Mouse (Mus musculus) intestine, embryonic 16.5 days (tissue): ENCODE measurements around the gene Ggt1. TPM values are rescaled to one million over a fixed set of nuclear protein-coding genes. Genes with fewer than 3 reads are reported as not detected.

ENCODE experiments used
- ATAC-seq: fragments of 200-750 bp; cut with Nextera tagmentation; 2 replicates; pipeline ENCODE4 v1.8.0; 2017; ENCODE audit warnings: moderate TSS enrichment, moderate library complexity
- H3K27ac ChIP-seq: fragments of 300-500 bp; sonication (generic); 2 replicates; pipeline ENCODE4 v1.5.1; 2014; ENCODE audit warnings: mild to moderate bottlenecking, low read length
- H3K27me3 ChIP-seq: fragments of 300-500 bp; sonication (generic); replicated peaks from 2 replicates; pipeline ENCODE4 v1.6.1; 2014; ENCODE audit warnings: low read length, control low read depth, mixed read lengths; ENCODE audit not compliant: control insufficient read depth, insufficient read depth
- H3K36me3 ChIP-seq: fragments of 300-500 bp; sonication (generic); 2 replicates; pipeline ENCODE4 v1.6.1; 2014; ENCODE audit warnings: low read length, control low read depth; ENCODE audit not compliant: control insufficient read depth, insufficient read depth
- H3K4me1 ChIP-seq: fragments of 300-500 bp; sonication (generic); 2 replicates; pipeline ENCODE4 v1.6.1; 2014; ENCODE audit warnings: low read length, control low read depth, mixed read lengths; ENCODE audit not compliant: control insufficient read depth, insufficient read depth
- H3K4me2 ChIP-seq: fragments of 300-500 bp; sonication (generic); 2 replicates; pipeline ENCODE4 v1.6.1; 2014; ENCODE audit warnings: low read depth, low read length, control low read depth
- H3K4me3 ChIP-seq: fragments of 300-500 bp; sonication (generic); 2 replicates; pipeline ENCODE4 v1.5.1; 2014; ENCODE audit warnings: mild to moderate bottlenecking, low read length
- H3K9ac ChIP-seq: fragments of 300-500 bp; sonication (generic); 2 replicates; pipeline ENCODE4 v1.6.1; 2014; ENCODE audit warnings: low read depth, low read length
- H3K9me3 ChIP-seq: fragments of 300-500 bp; sonication (generic); 2 replicates; pipeline ENCODE4 v1.6.1; 2016; ENCODE audit warnings: low read length, control low read depth; ENCODE audit not compliant: control insufficient read depth
- WGBS: fragments of 180-500 bp; shearing (Covaris S2); extraction: QIAGEN DNeasy Blood & Tissue Kit; methylation state at CpG from one replicate; pipeline ENCODE4 v1.1.7; 2014; 5-methylcytosine and 5-hydroxymethylcytosine counted together
- polyA plus RNA-seq: library from polyadenylated mRNA; unstranded; fragments of >200 nt; fragmentation: Nextera tagmentation; extraction: Ambion mirVana; gene quantifications from 2 replicates; pipeline ENCODE4 v1.2.1, GENCODE M21; 2015

The Ggt1 gene
- polyA plus RNA-seq, 1 experiment from 2014 or later = 115 TPM

DNA sequence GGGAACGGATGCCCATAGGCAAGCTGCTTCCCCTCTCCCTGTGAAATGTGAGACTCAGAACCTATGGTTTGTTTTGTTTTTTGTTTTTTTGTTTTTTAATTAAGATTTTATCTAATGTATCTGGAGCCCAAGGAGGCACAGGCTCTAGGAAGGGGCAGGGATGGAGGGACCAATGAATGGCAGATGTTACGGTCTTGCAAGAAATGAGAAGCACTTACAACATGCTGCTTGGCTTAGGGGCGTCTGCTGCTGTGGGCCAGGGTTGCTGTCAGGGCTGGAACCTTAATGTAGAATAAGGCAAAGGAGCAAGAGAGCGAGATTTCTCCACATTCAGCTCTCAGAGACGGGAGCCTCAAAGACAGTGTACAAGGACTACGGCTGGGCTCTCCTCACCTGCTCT lies 5.8 kb upstream of the Ggt1 start:
- peaks cover 23% of the 10 kb centered on the region for H3K4me1 ChIP-seq
- WGBS = 75% methylated on average over 6 of the region's 6 CpGs

DNA sequence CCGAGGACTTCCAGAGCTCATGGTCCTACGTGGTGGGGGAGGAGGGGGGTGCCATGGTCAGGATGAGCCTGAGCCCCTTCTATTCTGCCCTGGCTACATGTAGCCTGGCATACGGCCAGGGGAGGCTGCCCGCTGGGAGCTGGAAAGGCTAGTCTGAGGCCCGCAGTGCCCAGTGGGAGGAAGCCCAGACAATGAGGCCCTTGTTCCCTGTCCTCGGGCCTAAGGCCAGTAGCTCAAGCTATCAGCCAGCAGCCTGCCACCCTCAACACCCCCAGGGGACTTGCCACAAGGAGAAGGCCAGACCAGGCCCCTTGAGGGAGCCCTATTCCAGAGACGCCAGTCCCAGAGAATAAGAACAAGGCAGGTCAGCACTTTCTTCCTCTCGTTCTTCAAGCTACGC lies 5.4 kb upstream of the Ggt1 start:
- Histone ChIP-seq H3K9ac (no peak overlapping the region; the same call in 1 of the 2 replicates), H3K27ac (no peak overlapping the region), H3K36me3 (no peaks in the 10 kb centered on the region), H3K4me2 (no peak overlapping the region), H3K4me3 (no peak overlapping the region), H3K4me1 (peaks cover 22% of the 10 kb centered on the region), H3K27me3 (peaks cover 20% of the 10 kb centered on the region), H3K9me3 (no peaks in the 10 kb centered on the region)
- WGBS = 58% methylated on average over 9 of the region's 9 CpGs
- ATAC-seq = peak; percentile 46; the same call in 1 of the 2 replicates

More for the DNA sequence above, 5.8 kb upstream of the Ggt1 start:
- peaks cover 16% of the 10 kb centered on the region for H3K27me3 ChIP-seq
- no peak for ATAC-seq
- H3K36me3 ChIP-seq = no peaks in the 10 kb centered on the region
- H3K27ac ChIP-seq = no peak overlapping the region
- no peaks in the 10 kb centered on the region for H3K9me3 ChIP-seq
- H3K4me2 ChIP-seq = no peak overlapping the region
- no peak overlapping the region for H3K9ac ChIP-seq
- H3K4me3 ChIP-seq = no peak overlapping the region

DNA sequence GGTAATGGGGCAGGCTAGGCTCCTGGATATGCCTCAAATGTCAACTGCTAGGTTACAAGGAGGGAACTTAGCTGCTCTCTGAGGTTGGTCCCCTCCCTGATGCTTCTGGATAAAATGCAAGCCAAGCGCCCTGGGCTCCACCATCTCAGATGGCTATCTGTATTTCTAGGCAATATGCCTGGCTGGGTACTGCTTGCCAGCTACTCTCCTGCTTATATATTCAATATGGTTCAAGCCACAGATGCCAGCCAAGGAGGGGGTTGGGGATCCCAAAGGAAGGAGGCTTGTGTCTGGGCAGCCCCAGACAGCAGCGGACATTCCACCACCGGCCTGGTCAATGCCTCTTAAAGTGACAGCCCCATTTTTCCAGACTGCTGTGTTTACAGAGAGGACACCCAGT lies 2.9 kb upstream of the Ggt1 start:
- Histone ChIP-seq H3K36me3 (no peaks in the 10 kb centered on the region), H3K4me3 (no peak overlapping the region), H3K4me1 (peaks cover 20% of the 10 kb centered on the region), H3K9ac (no peak overlapping the region), H3K27ac (no peak overlapping the region), H3K9me3 (no peaks in the 10 kb centered on the region), H3K4me2 (no peak overlapping the region), H3K27me3 (peaks cover 21% of the 10 kb centered on the region)
- WGBS = 38% methylated on average over 3 of the region's 3 CpGs
- no peak for ATAC-seq

DNA sequence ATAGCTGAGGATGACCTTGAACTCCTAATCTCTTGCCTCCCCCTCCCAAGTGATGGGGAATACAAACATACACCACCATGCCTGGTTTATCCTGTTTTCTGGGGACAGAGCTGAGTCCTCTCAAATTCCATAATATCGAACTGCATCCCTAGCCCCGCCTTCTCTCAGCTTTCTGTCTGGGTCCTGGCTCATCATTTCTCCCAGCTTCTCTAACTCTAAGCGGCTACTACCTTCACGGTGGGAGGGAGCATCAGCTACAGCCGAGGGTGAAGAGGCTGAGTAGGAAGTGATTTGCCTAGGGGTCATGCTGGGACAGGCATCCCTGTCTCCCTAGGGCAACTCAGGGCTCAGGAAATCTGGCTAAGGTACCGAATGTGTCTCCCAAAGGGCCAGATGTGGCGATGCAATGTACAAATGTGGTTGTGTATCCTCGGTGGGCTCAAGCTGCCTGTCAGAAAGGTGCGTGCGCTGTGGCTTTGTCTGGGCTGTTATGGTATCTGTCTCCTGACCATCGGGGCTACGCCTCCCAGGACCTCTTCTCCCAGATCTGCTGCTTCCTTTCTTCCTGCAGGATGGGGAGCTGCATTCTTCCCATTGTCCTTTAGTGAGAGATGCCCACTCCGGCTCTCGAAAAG lies 2.2 kb upstream of the Ggt1 start:
- 5% methylated on average over 14 of the region's 14 CpGs for WGBS

DNA sequence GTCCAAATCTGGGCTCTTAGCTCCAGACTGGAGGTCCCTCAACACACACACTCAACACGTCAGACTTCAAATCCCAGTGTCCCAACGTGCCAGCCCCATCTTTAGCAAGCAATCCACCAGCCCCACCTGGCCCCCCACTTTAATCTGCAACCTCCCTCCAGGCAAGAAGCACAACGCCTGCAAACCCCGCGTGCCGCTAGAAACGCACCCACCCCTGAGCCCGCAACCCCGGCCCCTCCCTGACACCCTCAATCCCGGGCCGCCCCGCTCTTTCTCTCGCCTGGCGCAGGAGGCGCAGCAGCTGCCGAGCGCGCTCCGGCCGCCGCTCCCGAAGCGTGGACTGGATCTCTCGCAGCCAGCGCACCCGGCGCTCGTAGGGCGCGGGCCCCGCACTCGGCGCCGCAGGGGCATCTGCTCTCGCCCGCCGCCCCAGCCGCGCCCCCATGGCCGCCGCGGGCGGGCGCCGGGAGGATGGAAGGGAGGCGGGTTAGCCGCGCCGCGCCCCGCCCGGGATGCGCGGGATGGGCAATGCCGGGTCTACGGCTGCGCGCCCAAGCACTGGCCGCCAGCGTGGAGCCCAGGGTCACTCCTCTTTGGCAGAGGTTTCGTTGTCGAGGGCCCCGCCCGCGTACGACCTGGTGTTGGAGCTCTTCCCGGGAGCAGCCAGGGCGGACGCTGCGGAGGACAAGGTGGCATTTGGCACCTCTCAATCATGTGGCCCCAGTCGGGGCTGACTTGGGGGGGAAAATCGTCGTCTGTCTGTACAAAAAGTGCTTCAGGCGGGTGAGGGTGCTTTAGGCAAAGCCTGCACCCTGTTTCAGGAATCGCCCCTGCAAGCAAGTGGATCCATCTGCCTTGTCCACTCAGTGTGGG lies 1.5 kb upstream of the Ggt1 start, which contains the start of gene Lrrc75b:
Lrrc75b (minus strand) TSS at position 655 of the 873 bp plus-strand sequence.
- peak within 1 kb of the TSS; percentile 72 for H3K9ac ChIP-seq
- H3K9me3 ChIP-seq = no peaks in the 10 kb centered on the region
- peak within 1 kb of the TSS; percentile 99 for H3K4me2 ChIP-seq
- no peaks in the 10 kb centered on the region for H3K36me3 ChIP-seq
- 2% methylated on average over 71 of the region's 75 CpGs for WGBS
- H3K27ac ChIP-seq = no peak within 1 kb of the TSS
- H3K27me3 ChIP-seq = peaks cover 21% of the 10 kb centered on the region
- peak within 1 kb of the TSS; percentile 68 for H3K4me3 ChIP-seq
- H3K4me1 ChIP-seq = peaks cover 23% of the 10 kb centered on the region
- peak; percentile 21 for ATAC-seq

More for the DNA sequence above, 2.2 kb upstream of the Ggt1 start:
- peak overlapping the region; percentile 72 for H3K9ac ChIP-seq
- H3K27ac ChIP-seq = no peak overlapping the region
- H3K4me3 ChIP-seq = peak overlapping the region; percentile 68
- ATAC-seq = no peak
- H3K27me3 ChIP-seq = peaks cover 21% of the 10 kb centered on the region
- peaks cover 23% of the 10 kb centered on the region for H3K4me1 ChIP-seq
- H3K9me3 ChIP-seq = no peaks in the 10 kb centered on the region
- no peaks in the 10 kb centered on the region for H3K36me3 ChIP-seq
- H3K4me2 ChIP-seq = peak overlapping the region; percentile 99

DNA sequence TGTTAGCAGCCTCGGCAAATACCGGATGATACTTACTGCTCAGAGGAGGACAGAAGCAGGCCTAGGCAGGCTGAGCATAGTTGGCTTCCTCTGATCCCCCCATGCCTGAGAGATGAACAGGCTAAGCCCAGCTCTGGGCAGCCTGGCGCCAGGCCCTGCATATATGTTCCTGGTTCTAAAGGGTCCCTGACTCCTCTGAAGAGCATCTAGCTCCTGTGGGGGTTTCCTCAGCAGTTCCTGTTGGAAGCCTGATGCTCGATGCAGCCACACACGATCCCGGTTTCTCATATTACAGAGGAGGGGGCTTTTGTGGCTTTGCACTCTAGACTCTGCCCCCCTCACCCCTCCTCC lies 880 bp upstream of the Ggt1 start:
- H3K36me3 ChIP-seq = no peaks in the 10 kb centered on the region
- no peaks in the 10 kb centered on the region for H3K9me3 ChIP-seq
- WGBS = 26% methylated on average over 6 of the region's 6 CpGs
- peaks cover 21% of the 10 kb centered on the region for H3K27me3 ChIP-seq
- no peak overlapping the region for H3K27ac ChIP-seq
- peak overlapping the region; percentile 68 for H3K4me3 ChIP-seq
- peak overlapping the region; percentile 99 for H3K4me2 ChIP-seq
- H3K9ac ChIP-seq = peak overlapping the region; percentile 72; the same call in 1 of the 2 replicates
- peaks cover 23% of the 10 kb centered on the region for H3K4me1 ChIP-seq
- ATAC-seq = no peak

DNA sequence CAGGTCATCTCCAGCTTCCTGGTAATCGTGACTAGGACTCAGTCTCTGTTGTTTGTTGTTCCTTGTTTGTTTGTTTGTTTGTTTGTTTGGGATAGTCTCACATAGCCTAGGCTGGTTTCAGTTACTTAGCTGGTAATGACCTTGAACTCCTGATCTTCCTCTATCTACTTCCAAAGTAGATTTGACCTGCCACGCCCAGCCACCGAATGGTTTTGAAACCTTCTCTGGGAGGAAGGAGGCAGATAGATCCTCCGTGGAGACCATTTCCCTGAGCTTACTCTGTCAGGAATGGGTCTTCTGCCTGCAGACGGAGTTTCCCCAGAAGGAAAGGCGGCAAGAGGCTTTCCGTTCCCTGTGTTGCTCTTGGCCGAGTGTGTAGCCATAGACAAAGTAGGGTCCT lies 1.2 kb downstream of the Ggt1 start:
- H3K27ac ChIP-seq = no peak overlapping the region
- no peaks in the 10 kb centered on the region for H3K9me3 ChIP-seq
- 81% methylated on average over 8 of the region's 8 CpGs for WGBS
- peaks cover 21% of the 10 kb centered on the region for H3K27me3 ChIP-seq
- H3K36me3 ChIP-seq = no peaks in the 10 kb centered on the region
- no peak overlapping the region for H3K4me3 ChIP-seq
- no peak overlapping the region for H3K9ac ChIP-seq
- peaks cover 21% of the 10 kb centered on the region for H3K4me1 ChIP-seq
- H3K4me2 ChIP-seq = no peak overlapping the region
- ATAC-seq = no peak

DNA sequence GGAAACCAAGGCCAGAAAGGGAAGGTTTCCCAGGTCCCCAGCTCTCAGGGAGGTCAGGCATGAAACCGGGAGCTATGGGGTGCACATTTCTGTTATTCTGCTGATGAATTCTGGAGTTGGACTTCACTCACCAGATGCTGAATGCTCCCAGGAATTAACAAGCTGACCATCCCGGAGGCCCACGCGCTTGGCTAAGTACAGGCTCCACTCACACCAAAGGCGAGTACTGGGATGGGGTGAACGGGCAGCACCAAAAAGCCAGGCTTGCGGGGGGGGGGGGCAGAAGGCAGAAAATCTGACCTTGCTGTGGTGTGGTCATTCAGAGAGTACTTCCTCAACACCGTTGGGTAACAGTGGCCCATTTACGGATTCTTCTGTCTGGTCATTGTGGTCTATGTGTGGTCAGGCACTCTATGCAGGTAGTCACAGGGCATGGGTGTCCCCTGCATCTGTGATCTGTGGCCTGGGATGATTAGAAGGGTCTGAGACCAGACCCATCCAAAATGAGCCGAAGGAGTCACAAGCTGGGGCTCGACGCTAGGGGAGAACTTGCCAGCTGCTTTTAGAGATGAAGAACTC lies 3.4 kb downstream of the Ggt1 start:
- Histone ChIP-seq H3K4me2 (peak overlapping the region; percentile 34), H3K27ac (peak overlapping the region; percentile 92)

DNA sequence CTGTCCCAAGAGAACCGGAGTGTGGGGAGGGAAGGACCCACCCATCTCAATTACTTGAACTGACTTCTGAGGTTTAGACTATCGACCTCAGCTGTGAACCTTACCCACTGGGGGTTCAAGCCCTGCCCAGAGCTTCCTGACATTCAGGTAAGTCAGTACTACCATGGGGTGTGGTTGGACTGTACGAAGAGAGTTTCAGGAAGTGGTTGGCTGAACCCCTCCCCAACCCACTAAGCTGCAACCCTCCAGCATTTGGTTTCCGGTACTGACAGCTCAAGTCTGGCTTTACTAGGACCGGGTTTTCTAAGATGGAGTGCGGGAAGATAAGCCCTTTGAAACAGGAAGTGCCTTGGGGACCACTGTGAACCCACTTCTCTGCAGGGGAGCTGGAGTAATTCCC lies 4.0 kb downstream of the Ggt1 start:
- H3K9me3 ChIP-seq = no peaks in the 10 kb centered on the region
- H3K27me3 ChIP-seq = peaks cover 6% of the 10 kb centered on the region
- H3K4me2 ChIP-seq = peak overlapping the region; percentile 43
- peak overlapping the region; percentile 92 for H3K27ac ChIP-seq
- H3K9ac ChIP-seq = peak overlapping the region; percentile 62; the same call in 1 of the 2 replicates
- H3K4me1 ChIP-seq = peaks cover 11% of the 10 kb centered on the region
- no peaks in the 10 kb centered on the region for H3K36me3 ChIP-seq
- 47% methylated on average over 6 of the region's 6 CpGs for WGBS
- ATAC-seq = peak; percentile 80
- peak overlapping the region; percentile 29 for H3K4me3 ChIP-seq

More for the DNA sequence above, 3.4 kb downstream of the Ggt1 start:
- ATAC-seq = no peak
- Histone ChIP-seq H3K36me3 (no peaks in the 10 kb centered on the region), H3K4me1 (peaks cover 15% of the 10 kb centered on the region), H3K9ac (peak overlapping the region; percentile 62), H3K9me3 (no peaks in the 10 kb centered on the region), H3K4me3 (peak overlapping the region; percentile 29), H3K27me3 (peaks cover 12% of the 10 kb centered on the region)
- WGBS = 83% methylated on average over 12 of the region's 12 CpGs
